Mouse (Mus musculus): ENCODE results near the gene Prdm16. TPM values are rescaled to one million over a fixed set of nuclear protein-coding genes. Genes with fewer than 3 reads are reported as not detected.

Prdm16 gene
- total RNA-seq, 2 experiments from 2014 or later: 12.0 to 15.3 TPM

DNA sequence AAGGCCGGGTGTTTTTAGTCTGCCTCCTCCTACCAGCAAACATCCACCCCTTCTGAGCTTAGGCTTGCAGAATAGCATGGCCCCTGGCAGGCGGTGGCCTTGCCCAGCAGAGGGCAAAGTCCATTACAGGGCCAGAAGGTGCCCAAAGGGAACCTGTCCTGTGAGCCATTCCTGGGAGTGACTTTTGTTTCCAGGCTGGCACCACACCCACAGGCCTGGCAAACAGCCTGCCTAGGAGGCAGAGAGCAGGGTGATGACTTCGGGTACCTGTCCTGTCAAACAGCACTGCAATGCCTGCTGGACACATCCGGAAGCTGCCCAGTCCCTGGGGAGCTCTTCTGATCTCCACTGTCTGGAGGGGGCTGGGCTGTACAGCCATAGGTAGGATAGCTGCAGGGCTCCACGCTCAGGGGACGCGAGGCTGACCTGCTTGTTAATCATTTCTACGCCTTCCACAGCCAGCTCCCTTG is 342.4 kb downstream of the Prdm16 start:
- DNase-seq (ENCODE audit: low spot score in 2 of 2): no peak

GRCm38 (mm10) chr4:154293735-154294201 is 342.9 kb downstream of the Prdm16 start:
- DNase-seq (ENCODE audit: low spot score in 2 of 2): no peak

- no peak for DNase-seq (ENCODE audit: low spot score in 2 of 2)
Measured at GRCm38 (mm10) chr4:154283671-154284070, 353.0 kb downstream of the Prdm16 start.

- no peak for DNase-seq (ENCODE audit: low spot score in 2 of 2)
Measured at GRCm38 (mm10) chr4:154279481-154279880, 357.2 kb downstream of the Prdm16 start.

DNA sequence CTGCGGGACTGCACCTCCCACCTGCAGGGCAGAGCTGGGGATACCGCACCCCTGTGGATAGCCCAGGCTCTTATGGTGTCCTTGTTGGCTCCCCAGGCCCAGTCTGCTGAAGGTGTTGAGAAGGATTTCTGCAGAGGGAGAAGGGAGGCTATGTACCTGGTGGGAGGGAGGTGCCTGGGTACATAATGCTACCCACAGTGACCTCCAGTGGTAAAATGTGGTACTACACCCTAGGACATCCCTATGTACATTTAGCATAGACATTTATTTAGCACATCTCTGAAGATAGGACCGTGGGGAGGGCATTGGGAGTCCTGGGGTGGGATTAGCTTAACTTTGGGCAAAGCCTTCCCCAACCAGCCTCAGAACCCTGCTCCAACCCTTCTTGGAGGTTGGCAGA is 363.7 kb downstream of the Prdm16 start:
- DNase-seq (ENCODE audit: low spot score in 2 of 2): peak; percentile 56 to 73

DNA sequence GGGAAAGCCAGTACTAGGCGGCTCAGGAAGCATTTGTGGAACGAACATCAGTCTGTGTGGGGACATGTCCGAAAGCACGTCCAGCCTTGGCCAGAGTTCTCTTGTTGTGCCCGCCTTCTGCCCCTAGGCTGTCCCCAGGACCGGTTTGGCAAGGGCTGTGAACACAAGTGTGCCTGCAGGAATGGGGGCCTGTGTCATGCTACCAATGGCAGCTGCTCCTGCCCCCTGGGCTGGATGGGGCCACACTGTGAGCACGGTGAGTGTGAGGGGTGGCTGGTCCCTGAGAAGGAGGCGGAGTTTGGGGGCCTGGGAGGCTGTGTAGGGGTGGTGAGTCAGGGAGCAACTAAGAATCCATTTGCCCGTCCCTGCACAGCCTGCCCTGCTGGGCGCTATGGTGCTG is 367.2 kb downstream of the Prdm16 start:
- DNase-seq (ENCODE audit: low spot score in 2 of 2): no peak

- DNase-seq (ENCODE audit: low spot score in 2 of 2): no peak
Measured at GRCm38 (mm10) chr4:154267511-154267910, 369.2 kb downstream of the Prdm16 start.

Other genes with a start within 250 kb of the Prdm16 start
- not detected for gene Actrt2, start 31.0 kb upstream of the Prdm16 start, total RNA-seq (2021)
- gene Ttc34, start 200.6 kb upstream of the Prdm16 start, total RNA-seq (2021): 1 to 10 TPM; 4.0 to 4.4 TPM
- gene Mmel1, start 232.7 kb upstream of the Prdm16 start, total RNA-seq (2021): under 1 TPM; 0.33 to 0.41 TPM